Mouse (Mus musculus) lung, postnatal 4 days (tissue): ENCODE measurements around the gene Isoc2a.
"Not testable (repeated sequence)": the region's sequence is repeated elsewhere in the genome, so short reads cannot be mapped to it uniquely, and the experiment has no call there.

Experiments
- DNase-seq, 2 experiments: peaks; one replicate each; pipeline ENCODE4 v3.0.0; 2021

Isoc2a gene

DNA sequence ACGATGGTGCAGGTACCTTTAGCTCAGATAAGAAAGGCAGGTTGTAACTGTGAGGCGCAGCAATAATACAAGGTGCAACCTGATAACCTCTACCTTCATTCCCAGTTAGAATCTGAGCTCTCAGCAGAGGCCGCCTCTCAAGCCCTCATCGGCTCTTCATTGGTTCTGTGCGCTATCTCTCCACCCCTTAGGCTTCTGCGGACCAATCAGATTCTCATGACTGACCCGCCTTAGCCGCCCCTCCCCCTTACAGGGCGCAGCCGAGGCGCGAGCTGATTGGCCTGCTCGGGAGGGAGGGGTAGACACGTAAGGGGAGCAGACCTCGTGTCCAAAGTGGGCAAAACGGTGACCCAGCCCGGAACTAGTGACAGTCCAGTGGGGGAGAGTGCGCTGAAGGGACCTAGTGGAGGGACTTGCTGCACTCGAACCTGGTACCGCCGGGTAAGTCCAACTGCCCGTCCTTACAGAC, at the start of gene Isoc2a:
TSS of gene Isoc2a (plus strand) at position 401 of the 469 bp plus-strand sequence.
- peak; percentile 91 to 94 for DNase-seq

DNA sequence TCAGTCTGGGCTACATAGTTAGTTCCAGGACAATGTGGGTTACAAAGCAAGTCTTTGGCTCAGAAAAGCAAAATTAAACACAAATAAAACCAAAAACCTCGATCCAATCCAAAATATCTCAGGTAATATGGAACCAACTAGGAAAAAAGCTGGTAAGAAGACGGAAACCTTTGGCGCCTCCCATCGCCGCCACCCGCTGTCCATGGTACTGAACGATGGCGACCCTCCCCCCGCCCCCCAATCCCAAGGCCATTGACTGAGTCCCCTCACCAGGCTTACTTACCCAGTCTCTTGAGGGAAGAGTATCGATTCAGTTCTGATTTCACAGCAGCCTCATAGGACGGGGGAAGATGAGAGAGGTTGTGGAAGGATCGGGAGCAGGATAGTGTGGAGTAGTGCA, 46.5 kb upstream of the Isoc2a start:
- no peak for DNase-seq

DNA sequence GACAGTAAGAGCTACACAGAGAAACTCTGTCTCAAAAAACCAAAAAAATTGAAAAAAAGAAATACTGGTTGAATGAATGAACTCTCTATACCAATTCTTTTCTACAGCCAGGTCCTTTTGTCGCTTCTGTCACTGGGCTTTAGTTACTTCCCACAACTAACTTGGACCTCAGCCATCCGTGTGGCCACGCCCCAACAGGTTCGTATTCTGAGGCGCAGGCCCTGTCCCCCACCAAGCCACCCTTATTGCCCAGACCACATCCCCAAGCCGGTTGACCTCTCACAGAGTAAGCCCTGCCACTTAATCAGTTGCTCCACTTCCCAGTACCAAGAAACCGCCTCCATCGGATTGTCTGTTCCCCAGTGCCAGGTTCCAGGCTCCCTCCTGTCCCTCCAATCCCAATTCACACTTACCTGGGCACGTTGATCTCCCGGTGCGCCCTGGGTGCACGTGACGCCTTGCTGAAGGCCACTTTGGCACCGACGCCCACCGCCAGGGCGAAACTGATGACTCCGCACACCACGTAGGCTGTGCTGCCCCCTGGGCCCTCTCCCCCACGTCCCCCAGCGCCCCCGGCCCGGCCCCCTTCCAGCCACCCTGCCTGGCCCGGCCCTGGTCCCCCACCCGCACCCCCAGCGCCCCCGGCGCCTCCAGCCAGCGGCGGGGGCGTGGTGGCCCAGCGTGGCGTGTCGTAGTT, 41.2 kb upstream of the Isoc2a start:
- DNase-seq = peak; percentile 48 to 56

DNA sequence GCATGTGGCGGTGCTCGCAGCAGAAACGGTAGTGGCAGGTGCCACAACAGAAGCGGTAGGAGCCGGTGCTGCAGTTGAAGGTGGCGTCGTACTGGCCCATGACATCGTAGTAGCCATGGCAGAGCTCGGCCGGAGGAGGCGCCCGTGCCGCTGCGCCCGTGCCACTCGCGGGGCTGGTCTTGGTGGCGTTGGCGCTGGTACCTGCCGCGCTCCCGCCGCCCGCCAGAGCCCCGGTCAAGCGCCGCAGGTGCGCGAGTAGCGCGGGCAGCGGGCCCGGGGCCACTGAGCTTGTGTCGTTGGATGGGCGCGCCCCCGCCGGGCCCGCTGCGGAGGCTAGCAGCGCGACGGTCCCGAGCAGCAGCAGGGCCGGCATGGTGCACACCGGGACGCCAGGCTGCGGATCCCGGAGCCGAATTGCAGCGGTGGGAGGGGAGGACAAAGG, 40.6 kb upstream of the Isoc2a start:
- peak; percentile 82 to 85 for DNase-seq

DNA sequence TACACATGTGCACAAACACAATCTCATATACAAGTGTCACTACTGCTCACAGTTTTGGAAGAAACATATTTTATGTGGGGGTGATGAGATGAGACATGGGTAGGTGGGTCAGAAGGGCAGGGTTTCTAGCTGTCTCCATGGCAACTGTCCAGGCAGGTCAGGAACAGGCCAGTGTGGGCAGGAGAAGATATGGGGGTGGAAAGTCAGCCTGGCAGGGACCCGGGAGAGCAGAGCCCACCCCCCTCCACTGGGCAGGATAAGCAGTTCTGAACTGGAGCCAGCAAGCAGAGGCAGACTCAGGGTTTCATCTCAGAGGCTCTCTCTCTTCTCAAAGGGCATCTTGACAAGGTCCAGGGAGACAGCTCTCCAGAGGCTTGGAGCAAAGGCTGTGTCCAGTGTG, 39.3 kb upstream of the Isoc2a start:
- DNase-seq = no peak

DNA sequence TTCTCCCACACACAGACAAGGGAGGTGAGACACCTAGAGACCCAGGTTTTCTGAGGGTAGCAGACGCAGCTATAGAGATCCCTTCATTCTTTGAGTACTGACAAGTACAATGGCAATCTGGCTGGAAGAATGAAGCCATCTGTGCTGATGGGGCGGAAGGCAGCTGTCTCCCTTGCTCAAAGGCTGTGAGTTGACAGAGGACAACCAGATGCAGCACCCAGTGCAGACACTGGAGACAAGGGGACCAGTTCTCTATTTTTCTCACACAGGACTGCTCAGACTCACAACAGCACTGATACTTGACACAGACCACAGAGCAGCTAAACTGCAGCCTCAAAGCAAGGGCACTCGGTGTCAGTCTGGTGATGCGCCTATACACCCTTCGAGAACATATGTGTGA, 34.9 kb upstream of the Isoc2a start:
- DNase-seq = peak in 1 of 2 experiments; percentile 22

DNA sequence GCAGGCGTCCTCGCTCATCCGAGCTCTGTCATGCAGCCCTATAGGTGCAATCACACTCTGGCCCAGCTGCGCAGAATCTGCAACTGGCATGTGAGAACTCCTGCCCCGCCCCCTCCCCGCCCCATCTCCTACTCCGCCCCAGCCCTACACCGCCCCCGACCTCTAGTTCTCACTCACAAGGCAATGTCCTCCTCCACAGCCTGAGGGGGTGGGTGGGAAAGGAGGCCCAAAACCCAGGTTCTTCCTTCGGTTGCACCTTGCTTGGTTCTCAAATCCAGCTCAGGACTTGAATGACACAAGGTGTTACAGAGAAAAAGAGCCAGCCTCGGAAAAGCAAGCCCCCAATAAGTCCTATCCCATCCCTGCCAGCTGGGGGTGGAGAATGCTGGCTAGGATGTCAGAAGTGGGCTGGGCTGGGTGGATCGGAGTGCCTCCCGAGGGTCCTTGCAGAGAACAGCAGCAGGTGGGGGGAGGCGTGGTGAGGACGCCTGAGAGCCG, 34.3 kb upstream of the Isoc2a start:
- DNase-seq = peak in 1 of 2 experiments; percentile 20

DNA sequence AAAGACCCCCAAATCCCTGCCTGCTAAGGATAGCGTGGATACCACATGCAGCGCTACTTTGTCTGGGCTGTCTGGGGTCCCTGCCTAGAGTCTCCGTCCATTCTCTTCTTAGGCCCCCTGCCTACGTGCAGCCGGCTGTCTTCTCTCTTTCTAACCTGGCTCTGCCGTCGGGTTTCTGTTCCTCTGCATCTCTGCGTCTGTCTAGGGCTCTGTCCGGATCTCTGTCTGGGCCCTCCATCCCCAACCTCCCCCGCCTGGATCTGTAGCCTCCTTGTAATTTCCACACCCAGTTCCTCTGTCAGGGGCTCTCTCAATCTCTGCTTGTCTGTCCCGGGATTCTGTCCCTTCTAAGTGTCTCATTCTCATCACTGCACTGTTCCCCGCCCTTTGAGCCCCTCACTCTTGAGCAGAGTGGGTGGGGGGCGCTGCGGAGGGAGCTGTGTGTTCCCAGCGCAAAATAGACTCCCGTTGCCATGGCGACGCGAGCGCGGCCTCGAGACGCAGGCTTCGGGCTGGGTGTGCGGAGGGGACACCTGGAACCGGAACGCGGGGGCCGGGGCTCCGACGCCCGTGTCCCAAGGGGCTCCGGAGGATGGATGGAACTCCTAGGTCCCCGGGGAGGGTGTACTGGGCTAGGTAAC, 33.2 kb upstream of the Isoc2a start:
- DNase-seq = peak in 1 of 2 experiments; percentile 28

DNA sequence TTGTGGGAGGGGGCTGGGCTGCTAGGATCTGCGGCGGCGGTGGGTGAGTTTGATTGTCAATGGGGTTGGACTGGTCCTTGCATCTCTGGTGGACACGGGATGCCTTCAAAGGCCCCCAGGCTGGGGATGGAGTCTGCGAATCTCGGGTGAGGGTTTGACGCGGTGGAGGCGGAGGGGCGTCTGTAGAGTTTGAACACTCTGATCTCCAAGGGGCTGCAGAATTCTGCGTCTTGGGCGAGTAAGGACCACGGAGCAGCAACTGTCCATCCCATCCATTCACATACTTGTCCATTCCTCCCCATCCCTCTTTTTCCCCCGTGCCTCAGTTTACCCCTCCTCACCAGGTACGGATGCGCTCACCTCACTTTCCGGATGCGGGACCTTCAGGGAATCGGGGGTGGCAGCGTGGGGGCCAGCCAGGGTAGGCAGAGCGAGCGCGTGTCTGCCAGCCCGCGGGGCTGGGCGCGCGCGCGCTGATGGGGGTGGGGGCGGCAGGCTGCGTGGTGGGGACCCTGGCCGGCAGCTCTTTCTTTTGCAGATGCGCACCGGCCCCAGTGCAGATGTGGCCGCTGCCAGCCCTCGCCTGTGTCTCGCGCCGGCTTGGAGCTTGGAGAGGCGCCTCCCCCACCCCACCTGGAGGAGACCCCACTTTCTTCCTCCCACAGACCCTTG, 32.6 kb upstream of the Isoc2a start, which contains the start of gene Shisa7:
TSS of gene Shisa7 (minus strand) at position 452 of the 672 bp plus-strand sequence.
- no peak for DNase-seq

DNA sequence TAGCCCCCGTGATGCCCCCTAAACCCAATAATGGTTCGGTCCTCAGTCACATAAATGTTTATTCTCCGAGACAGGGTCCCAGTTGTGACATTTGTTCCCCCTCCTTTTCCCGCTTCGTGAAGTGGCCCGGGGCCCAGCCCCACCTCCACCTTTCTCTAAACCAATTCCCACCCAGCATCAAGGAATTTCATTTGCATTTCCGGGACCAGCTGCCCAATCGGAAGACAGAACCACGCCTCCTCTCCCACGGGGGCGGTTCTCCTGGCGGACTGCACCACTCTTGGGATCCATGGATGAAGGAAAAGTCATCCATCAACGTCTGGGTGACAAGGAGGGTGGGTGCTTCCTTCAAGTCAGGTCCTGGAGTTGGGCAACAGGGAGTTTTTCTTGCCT, 32.0 kb upstream of the Isoc2a start:
- DNase-seq = peak; percentile 75 to 86

DNA sequence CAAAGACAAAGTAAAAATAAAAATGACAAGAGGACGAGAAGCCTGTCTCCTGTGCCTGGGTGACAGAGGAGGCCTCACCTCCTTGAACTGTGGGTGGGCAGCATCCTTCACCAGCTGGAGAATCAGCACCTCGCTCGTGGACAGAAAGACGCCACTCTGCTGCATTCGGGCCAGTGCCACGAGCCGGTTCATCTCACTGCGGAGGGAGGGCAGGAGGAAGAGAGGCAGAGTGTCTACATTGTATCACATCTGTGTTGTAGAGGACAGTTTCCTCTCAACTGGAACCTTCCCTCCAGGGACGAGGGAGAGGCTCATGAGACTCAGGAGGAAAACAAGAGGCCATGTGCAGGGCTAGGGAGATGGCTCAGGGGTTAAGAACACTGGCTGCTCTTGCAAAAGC, 27.6 kb upstream of the Isoc2a start:
- DNase-seq = no peak

DNA sequence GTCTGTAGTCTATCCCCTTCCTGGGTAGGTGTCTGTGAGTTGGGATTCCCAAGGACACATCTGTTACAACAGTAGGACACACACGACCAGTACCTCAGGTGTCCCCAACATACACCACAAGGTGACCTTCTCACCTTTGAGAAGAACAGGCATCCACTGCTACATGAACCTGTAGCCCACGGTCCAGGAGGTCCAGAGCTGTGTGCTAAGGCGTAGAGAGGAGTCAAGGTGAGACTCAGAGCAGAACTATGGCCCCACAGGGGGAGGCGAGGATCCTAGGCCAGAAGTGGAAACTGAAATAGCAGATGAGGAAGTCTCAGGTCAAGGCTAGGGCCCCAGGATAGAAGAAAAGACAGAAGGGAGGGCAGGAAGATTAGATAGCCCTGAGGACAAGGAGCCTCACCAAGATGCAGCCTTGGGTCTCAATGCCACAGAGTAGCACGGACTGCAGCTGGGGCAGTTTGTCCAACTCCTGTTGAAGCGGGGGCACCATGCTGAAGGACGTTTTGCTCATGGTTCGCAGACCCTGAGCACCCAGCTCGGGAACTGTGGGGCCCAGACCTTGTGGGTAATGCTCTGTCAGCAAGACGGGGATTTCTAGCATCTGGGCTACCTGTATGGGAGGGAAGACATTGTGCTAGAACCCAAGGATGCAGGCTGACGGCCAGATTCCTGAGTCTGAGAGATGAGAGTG, 26.2 kb upstream of the Isoc2a start:
- no peak for DNase-seq

DNA sequence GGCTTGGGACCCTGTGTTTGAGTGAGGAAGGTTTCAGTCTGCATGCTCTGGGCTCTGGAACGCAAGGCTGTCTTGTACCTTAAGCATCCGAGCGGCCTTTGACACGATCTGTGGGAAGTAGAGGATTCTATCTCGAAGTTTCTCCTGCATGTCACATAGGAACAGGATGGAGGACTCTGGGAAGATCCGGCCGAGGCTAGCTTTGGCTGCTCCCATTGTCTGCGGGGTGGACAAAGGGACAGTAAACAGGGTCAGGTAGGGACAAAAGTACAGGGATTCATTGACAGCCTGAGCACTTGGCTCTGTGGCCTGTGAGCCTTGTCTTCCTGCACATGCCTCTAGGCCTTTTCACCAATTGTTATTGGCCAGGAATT, 25.7 kb upstream of the Isoc2a start:
- DNase-seq = no peak

DNA sequence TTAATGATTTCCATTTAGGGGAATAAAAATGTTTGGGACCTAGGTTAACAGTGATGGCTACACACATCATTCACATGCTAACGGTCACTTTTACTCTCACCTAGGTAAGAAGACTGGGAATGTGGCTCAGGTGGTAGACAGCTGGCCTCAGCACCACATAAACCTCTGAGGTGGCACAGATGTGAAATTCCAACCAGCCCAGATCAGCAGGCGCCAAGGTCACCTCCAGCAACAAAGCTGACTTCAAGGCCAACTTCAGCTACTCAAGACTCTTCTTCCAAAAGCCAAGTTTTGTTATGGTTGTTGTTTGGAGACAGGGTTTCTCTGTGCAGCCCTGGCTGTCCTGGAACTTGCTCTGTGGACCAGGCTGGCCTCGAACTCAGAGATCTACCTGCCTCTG, 23.3 kb upstream of the Isoc2a start:
- no peak for DNase-seq

DNA sequence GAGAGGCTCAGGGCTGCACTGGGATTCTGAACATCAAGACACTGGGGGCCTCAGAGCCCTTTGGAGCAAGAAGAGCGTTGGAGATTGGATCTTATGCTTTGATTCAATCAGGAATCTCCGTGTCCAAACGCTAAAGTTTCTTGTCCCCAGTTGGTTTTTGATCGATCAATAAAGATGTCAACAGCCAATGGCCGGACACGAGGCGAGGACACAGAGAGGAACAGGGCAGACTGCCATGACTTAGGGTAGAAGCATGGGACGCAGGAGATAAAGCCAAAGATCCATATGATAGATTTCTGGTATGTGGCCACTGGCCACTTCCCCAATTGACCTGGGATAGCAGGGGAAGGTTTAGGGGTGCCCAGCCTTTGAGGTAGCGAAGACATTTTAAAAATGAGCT, 20.4 kb upstream of the Isoc2a start:
- no peak for DNase-seq

DNA sequence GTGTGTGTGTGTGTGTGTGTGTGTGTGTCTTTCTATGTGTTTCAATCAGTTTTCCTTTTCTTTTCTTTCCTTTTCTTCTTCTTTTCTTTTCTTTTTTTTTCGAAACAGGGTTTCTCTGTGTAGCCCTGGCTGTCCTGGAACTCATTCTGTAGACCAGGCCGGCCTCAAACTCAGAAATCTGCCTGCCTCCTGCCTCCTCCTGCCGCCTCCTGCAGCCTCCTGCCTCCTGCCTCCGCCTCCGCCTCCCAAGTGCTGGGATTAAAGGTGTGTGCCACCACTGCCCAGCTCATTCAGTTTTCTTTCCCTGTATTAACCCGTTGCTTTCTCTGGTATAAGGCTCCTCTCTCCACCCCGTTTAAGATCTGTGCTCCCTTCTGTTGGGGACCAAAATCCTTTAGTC, 19.6 kb upstream of the Isoc2a start:
- DNase-seq = peak in 1 of 2 experiments; percentile 33

DNA sequence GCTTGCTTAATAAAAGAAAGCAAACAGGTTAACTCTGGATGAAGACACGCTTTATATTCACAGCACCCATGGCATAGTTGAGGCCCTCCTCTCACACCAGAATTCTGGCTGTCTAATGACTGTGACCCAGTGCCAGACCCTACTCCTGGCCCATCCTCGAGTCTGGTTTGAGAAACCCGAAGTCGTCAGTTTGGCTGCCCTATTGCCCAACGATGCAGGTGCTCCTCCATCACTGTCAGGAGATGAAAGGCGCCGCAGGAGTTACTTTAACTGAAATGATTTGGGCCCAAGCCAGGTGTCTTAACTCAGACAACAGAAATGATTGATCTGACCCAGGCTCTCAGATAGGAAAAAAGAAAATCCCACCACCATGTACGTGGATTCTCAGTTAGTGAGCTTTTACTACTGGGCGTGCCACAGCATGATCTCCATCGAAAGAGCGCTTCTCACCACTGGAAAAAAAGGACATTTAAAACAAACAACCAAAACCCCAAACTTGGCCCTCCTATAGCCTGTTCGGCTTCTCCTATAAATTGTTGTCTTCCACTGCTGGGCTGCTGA, 17.5 kb upstream of the Isoc2a start:
- DNase-seq = no peak

DNA sequence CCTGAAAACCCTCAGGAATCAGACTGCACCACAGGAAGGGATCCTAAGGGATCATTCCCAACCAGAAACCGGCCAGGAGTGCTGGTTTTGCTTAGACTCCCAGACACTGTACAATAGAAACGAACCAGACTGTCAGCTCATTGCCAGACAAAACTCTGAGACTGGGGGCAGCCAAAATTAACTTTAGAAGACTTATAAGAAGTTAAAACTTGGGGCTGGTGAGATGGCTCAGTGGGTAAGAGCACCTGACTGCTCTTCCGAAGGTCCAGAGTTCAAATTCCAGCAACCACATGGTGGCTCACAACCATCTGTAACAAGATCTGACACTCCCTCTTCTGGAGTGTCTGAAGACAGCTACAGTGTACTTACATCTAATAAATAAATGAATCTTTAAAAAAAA, 16.0 kb upstream of the Isoc2a start:
- not testable (repeated sequence) for DNase-seq

DNA sequence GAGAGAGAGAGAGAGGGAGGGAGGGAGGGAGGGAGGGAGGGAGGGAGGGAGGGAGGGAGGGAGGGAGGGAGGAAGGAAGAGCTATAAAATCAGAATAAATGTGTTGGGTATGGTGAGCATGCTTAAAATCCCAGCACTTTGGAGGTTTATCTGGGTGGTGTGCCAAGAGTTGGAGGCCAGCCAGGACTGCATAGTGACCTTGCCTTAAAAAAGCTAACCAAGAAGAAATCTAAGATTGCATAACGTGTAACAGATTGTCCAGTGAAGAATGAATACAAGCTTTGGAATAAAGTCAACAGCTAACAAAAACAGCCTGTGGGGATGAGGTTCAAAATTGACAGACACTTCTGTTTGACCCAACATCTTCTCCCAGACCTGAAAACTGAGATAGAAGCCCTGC, 13.9 kb upstream of the Isoc2a start:
- DNase-seq = peak; percentile 77 to 85

DNA sequence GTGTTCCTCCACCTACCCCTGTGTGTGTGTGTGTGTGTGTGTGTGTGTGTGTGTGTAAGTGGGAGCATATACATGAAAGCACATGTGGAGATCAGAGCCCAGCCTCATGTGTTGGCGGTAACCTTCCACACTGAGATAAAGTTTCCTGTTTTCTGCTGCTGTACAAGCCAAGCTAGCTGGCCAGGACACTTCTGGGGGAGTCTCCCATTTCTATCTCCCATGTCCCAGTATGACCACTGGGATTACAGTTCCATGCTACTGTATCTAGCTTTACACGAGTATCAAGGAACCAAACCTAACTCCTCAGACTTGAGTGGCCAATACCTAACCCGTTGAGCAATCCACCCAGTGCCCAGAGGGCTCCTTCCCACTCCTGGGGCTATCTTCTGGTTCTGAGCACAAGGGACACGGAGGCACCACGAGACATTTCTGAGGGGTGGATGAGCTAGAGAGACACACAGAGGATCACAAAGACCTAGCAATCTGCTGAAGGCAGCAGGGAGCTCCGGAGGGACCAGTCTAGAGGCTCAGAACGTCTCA, 13.3 kb upstream of the Isoc2a start:
- DNase-seq = no peak

DNA sequence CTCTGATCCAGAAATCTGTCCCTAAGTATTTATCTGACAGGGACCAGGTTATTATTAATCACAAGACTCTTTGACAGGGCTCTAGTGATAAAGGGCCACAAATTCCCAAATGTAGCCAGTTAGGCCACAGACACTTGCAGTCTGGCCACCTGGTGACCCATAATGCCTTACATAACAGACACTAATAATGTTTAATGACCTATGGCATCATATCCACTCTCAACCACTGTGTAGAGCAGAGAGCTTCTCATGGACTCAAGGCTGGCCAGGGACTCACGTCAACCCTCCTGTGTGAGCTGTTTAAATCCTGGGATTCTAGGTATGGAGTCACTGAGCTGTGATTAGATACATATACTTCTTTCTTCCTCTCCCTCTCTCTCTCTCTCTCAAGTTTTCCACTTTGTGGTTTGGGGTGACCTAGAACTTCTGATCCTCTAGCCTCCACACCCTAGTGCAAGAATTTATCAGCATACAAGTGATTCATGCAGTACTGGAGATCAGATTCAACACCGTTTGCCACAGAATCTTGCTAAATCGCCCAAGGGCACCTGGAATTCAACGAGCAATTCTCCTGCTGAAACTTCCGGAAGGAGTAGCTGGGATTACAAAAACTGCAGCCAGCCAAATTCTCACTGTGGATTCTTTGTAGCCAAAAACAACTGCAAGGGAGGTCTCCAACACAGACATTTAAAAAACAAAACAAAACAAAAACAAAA, 12.7 kb upstream of the Isoc2a start:
- DNase-seq = no peak

DNA sequence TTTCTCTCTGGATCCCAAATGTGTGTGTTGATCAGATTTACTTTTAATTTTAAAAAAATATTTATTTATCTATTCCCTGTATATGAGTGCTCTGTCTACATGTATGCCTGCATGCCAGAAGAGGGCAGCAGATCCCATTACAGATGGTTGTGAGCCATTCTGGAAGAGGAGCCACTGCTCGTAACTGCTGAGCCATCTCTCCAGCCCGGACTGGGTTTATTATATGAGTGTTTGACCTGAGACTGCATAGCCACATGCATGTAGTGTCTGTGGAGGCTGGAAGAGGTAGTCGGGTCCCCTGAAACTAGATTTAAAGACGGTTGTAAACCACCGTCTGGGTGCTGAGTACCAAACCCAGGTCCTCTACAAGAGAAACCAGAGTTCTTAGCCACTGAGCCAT, 11.9 kb upstream of the Isoc2a start:
- peak; percentile 44 to 64 for DNase-seq
